23 mouse cellular contexts compared by ENCODE assay signal in the genomic region with DNA sequence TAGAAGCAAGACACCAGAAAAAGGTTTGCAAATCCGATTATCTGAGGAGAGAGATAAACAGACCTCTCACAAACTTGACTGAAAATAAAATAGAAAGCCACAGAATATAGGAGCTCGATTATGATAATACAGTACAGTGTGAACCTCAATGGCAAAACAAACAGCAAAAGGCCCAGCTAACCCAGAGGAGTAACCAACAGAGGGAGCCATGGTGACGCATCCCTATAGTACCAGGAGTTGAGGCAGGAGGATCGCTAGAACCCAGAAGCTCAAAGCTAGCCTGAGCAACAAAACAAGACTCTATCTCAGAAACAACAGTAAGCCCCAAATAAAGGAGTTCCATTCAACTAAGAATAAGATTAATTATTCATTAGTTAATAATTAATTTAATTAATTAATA.
DNase-seq lines count a peak whose midpoint lies in the region; ATAC-seq and TF ChIP-seq lines count a peak whose summit lies in the region.
"Had no signal": no experiment of that assay in that cellular context is flagged by ENCODE, and none has a peak within 500 bp of the region (broad histone marks: within the 10 kb centered on the region; RNA-seq: fewer than 3 reads in every experiment).

No protein-coding gene starts in this region.

- 88% methylated on average over 4 of the region's 4 CpGs for WGBS in cerebellum, adult 2 months
- WGBS in midbrain, embryonic 14.5 days, result 82% methylated on average over 4 of the region's 4 CpGs
- WGBS in midbrain, embryonic 11.5 days, result 79% methylated on average over 4 of the region's 4 CpGs
- WGBS in thymus, adult 2 months, result 91% methylated on average over 4 of the region's 4 CpGs

- no peak overlapping the region for H3K27ac ChIP-seq in cerebellum, adult 2 months (ENCODE audit: insufficient read depth, low read length)
- H3K27ac ChIP-seq in midbrain, embryonic 14.5 days (replicated peaks; ENCODE audit: low read depth, low read length), result no peak overlapping the region
- no peak overlapping the region for H3K27ac ChIP-seq in midbrain, embryonic 11.5 days (ENCODE audit: low read depth, low read length)
- H3K27ac ChIP-seq in thymus, adult 2 months (ENCODE audit: control insufficient read depth, insufficient read depth, low read length), result no peak overlapping the region
- H3K27ac ChIP-seq: embryonic facial prominence, embryonic 10.5 days; heart, embryonic 10.5 days; kidney, embryonic 15.5 days; left cerebral cortex, adult 2 months; limb, embryonic 15.5 days; macrophage; midbrain, embryonic 10.5 days; neural tube, embryonic 13.5 days had no signal

- no peaks in the 10 kb centered on the region for H3K27me3 ChIP-seq in cerebellum, adult 2 months (ENCODE audit: control insufficient read depth, insufficient read depth, low read length)
- no peaks in the 10 kb centered on the region for H3K27me3 ChIP-seq in midbrain, embryonic 14.5 days (ENCODE audit: control insufficient read depth, insufficient read depth, low read length)
- H3K27me3 ChIP-seq in midbrain, embryonic 11.5 days (ENCODE audit: control insufficient read depth, insufficient read depth, low read length), result no peaks in the 10 kb centered on the region
- H3K27me3 ChIP-seq in thymus, adult 2 months (ENCODE audit: control insufficient read depth, insufficient read depth, low read length), result no peaks in the 10 kb centered on the region
- H3K27me3 ChIP-seq: kidney, embryonic 15.5 days; limb, embryonic 15.5 days; neural tube, embryonic 13.5 days had no signal

- TF ChIP-seq CTCF in cerebellum, adult 2 months (IDR thresholded peaks at IDR 0.05; ENCODE audit: borderline replicate concordance, insufficient read depth, low read depth, low read length), result peak; percentile 21; the same call in 1 of the 2 replicates
- no peak for TF ChIP-seq CTCF in thymus, adult 2 months (IDR thresholded peaks at IDR 0.05; ENCODE audit: borderline replicate concordance, control insufficient read depth, extremely low read depth, insufficient read depth, low read length, poor library complexity)

- no peaks in the 10 kb centered on the region for H3K36me3 ChIP-seq in midbrain, embryonic 14.5 days (ENCODE audit: control insufficient read depth, insufficient read depth, low read length)
- H3K36me3 ChIP-seq in midbrain, embryonic 11.5 days (ENCODE audit: control insufficient read depth, insufficient read depth, low read length), result no peaks in the 10 kb centered on the region
- no peaks in the 10 kb centered on the region for H3K36me3 ChIP-seq in thymus, adult 2 months (ENCODE audit: control insufficient read depth, insufficient read depth, low read length)
- H3K36me3 ChIP-seq: embryonic facial prominence, embryonic 10.5 days; kidney, embryonic 15.5 days; limb, embryonic 15.5 days; midbrain, embryonic 10.5 days; neural tube, embryonic 13.5 days had no signal

- H3K4me3 ChIP-seq in cerebellum, adult 2 months (replicated peaks; ENCODE audit: insufficient read depth, low read depth, low read length), result no peak overlapping the region
- no peak overlapping the region for H3K4me3 ChIP-seq in midbrain, embryonic 14.5 days (replicated peaks; ENCODE audit: low read depth, low read length)
- no peak overlapping the region for H3K4me3 ChIP-seq in midbrain, embryonic 11.5 days (ENCODE audit: low read depth, low read length)
- H3K4me3 ChIP-seq in thymus, adult 2 months (ENCODE audit: control insufficient read depth, insufficient read depth, low read length), result no peak overlapping the region
- H3K4me3 ChIP-seq: embryonic facial prominence, embryonic 10.5 days; heart, embryonic 10.5 days; kidney, embryonic 15.5 days; left cerebral cortex, adult 2 months; limb, embryonic 15.5 days; midbrain, embryonic 10.5 days; myocyte; neural tube, embryonic 13.5 days had no signal

- no peaks in the 10 kb centered on the region for H3K9me3 ChIP-seq in midbrain, embryonic 14.5 days (ENCODE audit: control insufficient read depth, low read length)
- no peaks in the 10 kb centered on the region for H3K9me3 ChIP-seq in midbrain, embryonic 11.5 days (ENCODE audit: control insufficient read depth, low read length)
- H3K9me3 ChIP-seq: embryonic facial prominence, embryonic 10.5 days; heart, embryonic 10.5 days; kidney, embryonic 15.5 days; limb, embryonic 15.5 days; midbrain, embryonic 10.5 days; neural tube, embryonic 13.5 days had no signal

- no peak overlapping the region for H3K4me2 ChIP-seq in midbrain, embryonic 14.5 days (ENCODE audit: low read length)
- no peak overlapping the region for H3K4me2 ChIP-seq in midbrain, embryonic 11.5 days
- H3K4me2 ChIP-seq: kidney, embryonic 15.5 days; limb, embryonic 15.5 days; neural tube, embryonic 13.5 days had no signal

- DNase-seq in cerebellum, adult 2 months, result no peak
- DNase-seq in cerebellum, postnatal 4 days (ENCODE audit: low spot score in 2 of 2), result no peak
- peak; percentile 14 for DNase-seq in midbrain, embryonic 14.5 days
- DNase-seq in midbrain, embryonic 11.5 days (ENCODE audit: low spot score, missing footprints), result no peak
- DNase-seq in brain, adult 2 months (ENCODE audit: low read depth, low spot score), result peak; percentile 12
- DNase-seq in ovary, adult 18-20 months (ENCODE audit: low spot score), result no peak
- DNase-seq in thymus, adult 2 months, result no peak
- DNase-seq: adrenal gland, postnatal 14 days; cerebellum, adult 9-11 months; gastrocnemius, postnatal 10 days; left cerebral cortex, postnatal 4 days; thymus, postnatal 36 days had no signal

- no peak for TF ChIP-seq POLR2A in cerebellum, adult 2 months (IDR thresholded peaks at IDR 0.05; ENCODE audit: borderline replicate concordance, insufficient read depth, low read length)
- TF ChIP-seq POLR2A in thymus, adult 2 months (IDR thresholded peaks at IDR 0.05; ENCODE audit: control insufficient read depth, extremely low read depth, insufficient read depth, low read length, poor library complexity), result no peak

- peaks cover 5% of the 10 kb centered on the region; the same call in 1 of the 2 replicates for H3K4me1 ChIP-seq in cerebellum, adult 2 months (ENCODE audit: control insufficient read depth, insufficient read depth, low read length)
- H3K4me1 ChIP-seq in midbrain, embryonic 14.5 days (ENCODE audit: control insufficient read depth, insufficient read depth, low read length), result no peaks in the 10 kb centered on the region
- no peaks in the 10 kb centered on the region for H3K4me1 ChIP-seq in midbrain, embryonic 11.5 days (ENCODE audit: control insufficient read depth, insufficient read depth, low read length)
- H3K4me1 ChIP-seq in thymus, adult 2 months (replicated peaks; ENCODE audit: control insufficient read depth, insufficient read depth, low read length), result no peaks in the 10 kb centered on the region
- H3K4me1 ChIP-seq: embryonic facial prominence, embryonic 10.5 days; heart, embryonic 10.5 days; kidney, embryonic 15.5 days; limb, embryonic 15.5 days; midbrain, embryonic 10.5 days; neural tube, embryonic 13.5 days had no signal

- H3K9ac ChIP-seq in midbrain, embryonic 14.5 days (replicated peaks; ENCODE audit: low read length), result no peak overlapping the region
- no peak overlapping the region for H3K9ac ChIP-seq in midbrain, embryonic 11.5 days (ENCODE audit: low read length)
- H3K9ac ChIP-seq: kidney, embryonic 15.5 days; limb, embryonic 15.5 days; neural tube, embryonic 13.5 days had no signal

- no peak for ATAC-seq in midbrain, embryonic 14.5 days (ENCODE audit: low FRiP score, low TSS enrichment)
- ATAC-seq in midbrain, embryonic 11.5 days (ENCODE audit: low FRiP score), result no peak
- ATAC-seq: forebrain, embryonic 16.5 days; intestine, postnatal 0 days had no signal

Comparison
In these comparisons a context has a peak if more than half of its experiments do, and no peak if none do; other contexts are left out.
1. DNase-seq: peak in midbrain, embryonic 14.5 days (single experiment) and brain, adult 2 months (single experiment); none in cerebellum, adult 2 months (0 of 2), cerebellum, postnatal 4 days (0 of 2), midbrain, embryonic 11.5 days (single experiment), ovary, adult 18-20 months (single experiment) and thymus, adult 2 months (single experiment).